Mouse (Mus musculus): ENCODE data around the gene Fgd3.

Fgd3 gene

DNA sequence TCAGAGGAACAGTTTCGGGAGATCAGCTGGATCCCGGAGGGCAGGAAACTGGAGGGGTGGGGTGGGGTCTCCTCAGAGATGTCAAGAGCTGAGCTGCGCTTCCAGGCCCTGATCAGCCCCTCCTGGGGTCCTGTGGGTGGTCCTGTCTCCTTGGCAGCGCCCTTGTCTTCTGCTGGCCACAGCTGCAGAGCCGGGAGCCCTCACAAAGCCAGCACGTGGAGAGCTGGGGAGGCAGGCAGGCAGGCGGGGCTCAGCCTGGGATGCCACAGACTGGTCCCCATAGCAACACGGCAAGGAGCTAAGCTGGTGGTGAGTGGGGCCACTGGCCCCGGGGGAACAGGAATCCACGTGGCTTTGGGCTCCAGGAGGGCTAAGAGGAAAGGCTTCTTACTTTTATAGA is at the start of gene Fgd3:
Gene Fgd3 (minus strand): TSS at position 272 of the 400 bp plus-strand sequence.
- peak; percentile 70 to 88 for DNase-seq (ENCODE audit: inconsistent age in 2 of 2, low spot score in 1 of 2)

DNA sequence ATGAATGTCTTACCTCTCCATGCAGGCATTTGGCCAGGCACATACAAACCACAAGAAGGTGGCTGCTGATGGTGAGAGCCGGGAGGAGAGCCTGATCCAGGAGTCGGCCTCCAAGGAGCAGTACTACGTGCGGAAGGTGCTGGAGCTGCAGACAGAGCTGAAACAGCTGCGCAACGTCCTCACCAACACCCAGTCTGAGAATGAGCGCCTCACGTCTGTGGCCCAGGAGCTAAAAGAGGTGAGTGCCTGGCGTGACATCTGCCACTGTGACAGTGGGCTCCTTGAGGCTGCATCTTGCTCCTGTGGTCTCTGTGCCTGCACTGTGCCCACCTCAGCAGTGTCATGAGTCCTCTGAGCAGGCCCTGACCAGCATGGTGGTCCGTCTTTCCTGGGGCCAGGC is 49.3 kb upstream of the Fgd3 start:
- peak in 1 of 2 experiments; percentile 32 for DNase-seq (ENCODE audit: inconsistent age in 2 of 2, low spot score in 1 of 2)

DNA sequence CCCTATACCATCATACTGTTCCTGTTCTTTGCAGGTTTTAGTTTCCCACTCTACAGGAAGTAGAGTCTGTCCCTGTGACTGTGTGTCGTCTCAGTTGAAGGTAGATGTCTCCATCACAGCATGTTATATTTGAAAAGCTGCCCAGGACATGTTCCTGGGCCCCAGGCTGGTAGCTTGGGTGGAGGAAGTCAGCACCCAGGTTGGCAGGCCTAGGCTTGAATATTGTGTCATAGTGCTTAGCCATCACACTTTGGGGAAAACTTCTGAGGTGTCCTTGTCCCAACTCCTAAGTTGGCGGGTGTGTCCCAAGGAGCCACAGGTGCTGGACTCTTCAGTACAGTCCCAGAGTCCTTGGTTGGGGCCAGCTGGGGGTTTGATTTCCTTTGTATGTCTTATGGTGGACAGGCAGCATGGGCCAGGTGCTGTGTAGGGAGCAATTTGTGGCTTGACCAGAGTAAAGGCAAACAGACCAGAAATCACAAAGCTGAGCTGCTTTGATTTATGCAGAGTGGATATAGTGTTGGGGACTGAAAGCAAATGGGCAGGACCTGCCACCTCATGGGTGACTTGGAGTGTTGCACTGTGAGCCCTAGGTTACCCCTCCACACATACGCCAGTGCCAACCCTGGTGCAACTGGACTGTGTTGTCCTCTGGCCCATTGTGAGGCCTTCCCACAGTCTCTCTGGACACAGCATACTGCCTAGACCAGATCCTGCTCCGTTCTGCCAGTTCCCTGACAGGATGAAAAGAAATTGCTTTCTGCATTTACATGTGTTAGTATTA is 47.7 kb upstream of the Fgd3 start:
- peak in 1 of 2 experiments; percentile 41 for DNase-seq (ENCODE audit: inconsistent age in 2 of 2, low spot score in 1 of 2)

DNA sequence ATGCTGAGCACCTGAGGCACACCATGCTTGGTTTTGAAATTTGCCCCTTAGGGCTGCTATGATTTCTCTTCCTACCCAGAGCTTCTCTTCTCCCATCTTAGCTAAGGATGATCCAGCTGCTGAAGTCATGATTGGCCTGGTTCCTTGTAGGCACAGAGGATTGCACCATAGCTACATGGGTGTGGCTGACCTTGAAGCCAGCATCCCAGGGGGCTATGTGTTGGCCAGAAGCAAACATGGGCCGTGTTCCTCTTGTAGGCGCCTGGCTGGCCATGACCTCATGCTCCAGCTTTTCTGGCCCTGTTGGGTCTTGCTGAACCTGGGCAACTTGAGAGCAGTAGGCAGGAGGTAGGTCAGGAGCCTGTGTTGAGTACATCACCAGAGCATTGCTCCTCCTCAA is 44.6 kb upstream of the Fgd3 start:
- peak; percentile 60 to 86 for DNase-seq (ENCODE audit: inconsistent age in 2 of 2, low spot score in 1 of 2)

DNA sequence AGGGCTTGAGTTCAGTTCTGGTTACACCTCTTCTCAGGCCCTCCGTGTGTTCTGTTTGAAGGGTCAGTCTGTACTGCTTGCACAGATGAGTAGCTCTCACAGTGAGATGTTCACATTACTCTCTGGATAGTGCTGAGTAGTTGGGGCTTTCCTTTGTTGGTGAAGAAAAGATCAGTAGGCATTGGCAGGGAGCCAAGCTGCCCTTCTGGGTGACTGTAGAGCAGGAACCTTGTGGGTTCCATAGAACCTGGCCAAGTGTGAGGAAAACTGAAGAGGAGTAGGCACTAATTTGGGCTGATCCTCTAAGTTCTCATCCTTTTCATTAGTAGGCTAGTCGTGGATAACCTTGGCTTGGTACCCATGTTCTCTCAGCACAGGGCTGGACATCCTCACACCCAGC is 42.7 kb upstream of the Fgd3 start:
- DNase-seq (ENCODE audit: inconsistent age in 2 of 2, low spot score in 1 of 2) = peak; percentile 43 to 67

DNA sequence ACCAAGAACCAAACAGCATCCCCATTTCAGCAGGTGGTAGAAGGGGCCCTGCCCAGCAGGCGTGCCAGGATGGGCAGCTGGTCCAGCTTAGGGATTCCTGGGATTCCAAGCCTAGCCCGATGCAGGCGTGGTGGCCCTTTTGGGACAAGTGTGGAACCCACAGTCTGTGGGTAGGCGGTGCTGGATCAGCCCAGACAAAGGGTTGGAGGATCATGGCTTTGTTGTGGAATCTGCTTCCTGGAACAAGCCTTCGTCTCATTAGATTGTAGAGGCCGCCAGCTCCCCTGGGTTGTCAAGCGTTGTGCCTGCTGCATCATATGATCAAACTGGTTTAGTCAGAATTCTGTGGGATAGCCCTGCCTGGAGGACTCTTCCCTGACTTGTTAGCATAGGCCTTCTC is 42.3 kb upstream of the Fgd3 start:
- no peak for DNase-seq (ENCODE audit: inconsistent age in 2 of 2, low spot score in 1 of 2)

DNA sequence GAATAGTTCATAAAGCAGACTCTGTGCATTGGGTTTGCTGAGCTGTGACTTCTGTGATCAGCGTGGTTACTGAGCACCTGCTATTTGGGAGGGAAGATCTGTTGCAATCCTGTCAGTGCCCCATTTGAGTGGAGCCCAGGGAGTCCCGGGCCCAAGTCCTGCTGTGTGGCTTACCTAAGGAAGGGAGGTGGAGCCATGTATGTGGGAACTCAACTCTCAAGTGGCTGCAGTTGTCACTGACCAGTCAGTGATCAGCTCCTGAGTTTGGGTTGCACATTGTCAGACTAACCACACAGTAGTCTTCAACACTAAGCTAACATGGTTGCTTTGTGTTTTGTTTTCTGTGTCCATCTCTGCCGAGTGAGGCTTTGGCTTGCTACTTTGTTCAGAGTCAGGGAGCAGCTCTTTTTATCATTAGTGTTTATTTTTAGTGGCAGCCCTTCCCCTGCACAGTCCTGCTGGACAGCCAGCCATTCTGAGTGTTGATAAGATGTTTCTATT is 40.8 kb upstream of the Fgd3 start:
- peak in 1 of 2 experiments; percentile 51 for DNase-seq (ENCODE audit: inconsistent age in 2 of 2, low spot score in 1 of 2)

DNA sequence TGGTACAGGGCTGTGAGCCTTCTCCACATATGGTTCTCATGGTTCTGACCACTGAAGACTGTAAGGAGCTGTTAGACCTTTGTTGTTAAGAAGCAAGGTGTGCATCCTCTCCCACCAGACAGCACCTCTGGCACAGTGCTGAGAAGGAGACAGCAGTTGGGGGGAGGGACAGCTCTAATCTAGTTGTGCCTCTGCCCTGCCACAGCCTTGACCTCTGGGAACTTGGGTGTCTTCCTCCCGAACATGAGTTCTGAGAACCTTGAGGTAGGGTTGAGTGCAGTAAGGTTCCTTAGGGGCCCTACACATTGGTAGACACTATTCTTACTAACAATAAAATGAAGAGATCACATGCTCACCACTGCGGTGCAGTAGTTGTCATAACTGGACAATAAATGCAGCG is 38.1 kb upstream of the Fgd3 start:
- DNase-seq (ENCODE audit: inconsistent age in 2 of 2, low spot score in 1 of 2) = no peak

DNA sequence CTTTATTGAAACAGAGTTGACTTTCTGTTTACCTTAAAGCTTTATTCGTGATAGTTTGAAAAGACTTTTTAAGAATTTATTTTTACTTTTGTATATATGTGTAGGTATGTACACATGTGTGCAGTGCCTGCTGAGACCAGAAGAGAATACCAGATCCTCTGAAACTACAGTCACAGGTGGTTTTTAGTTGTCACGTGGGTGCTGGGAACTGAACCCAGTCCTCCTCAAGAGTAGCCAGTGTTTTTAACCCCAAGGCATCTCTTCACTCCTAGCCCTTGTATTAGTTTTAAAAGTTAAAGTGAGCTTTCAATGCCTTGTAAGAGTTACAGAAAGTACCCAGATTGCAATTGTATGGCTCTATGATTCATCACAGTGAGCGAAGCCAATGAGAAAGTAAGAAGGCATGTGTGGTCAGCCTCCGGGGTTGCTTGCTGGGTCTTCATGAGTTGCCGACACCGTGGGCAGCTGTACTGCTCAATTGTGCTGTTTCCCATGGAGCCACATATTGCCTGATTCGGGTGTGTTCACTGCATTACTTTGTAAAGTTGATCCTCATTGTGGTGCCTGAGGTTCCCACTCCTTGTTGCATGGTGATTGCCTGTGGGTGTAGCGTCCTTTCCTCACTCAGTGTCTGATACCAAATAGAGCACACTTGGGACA is 37.4 kb upstream of the Fgd3 start:
- DNase-seq (ENCODE audit: inconsistent age in 2 of 2, low spot score in 1 of 2) = no peak

DNA sequence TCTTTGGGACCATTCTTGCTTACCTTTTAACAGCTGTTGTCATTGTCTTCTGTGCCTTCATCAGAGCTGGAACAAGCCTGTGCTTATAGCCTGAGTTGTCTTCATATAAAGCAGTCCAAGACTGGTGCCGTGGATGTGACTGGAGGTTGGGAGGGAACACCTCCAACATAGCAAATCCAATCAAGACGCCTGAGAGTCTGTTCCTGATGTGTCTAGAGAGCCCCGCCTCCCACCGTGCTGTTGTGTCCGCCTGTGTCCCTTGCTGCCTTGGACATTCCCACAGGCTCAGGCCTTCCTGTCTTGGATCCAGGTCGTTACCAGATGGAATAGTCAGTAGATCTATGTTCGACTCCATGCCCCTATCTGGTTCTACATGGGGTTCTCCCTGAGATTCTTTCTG is 36.0 kb upstream of the Fgd3 start:
- DNase-seq (ENCODE audit: inconsistent age in 2 of 2, low spot score in 1 of 2) = peak in 1 of 2 experiments; percentile 29

DNA sequence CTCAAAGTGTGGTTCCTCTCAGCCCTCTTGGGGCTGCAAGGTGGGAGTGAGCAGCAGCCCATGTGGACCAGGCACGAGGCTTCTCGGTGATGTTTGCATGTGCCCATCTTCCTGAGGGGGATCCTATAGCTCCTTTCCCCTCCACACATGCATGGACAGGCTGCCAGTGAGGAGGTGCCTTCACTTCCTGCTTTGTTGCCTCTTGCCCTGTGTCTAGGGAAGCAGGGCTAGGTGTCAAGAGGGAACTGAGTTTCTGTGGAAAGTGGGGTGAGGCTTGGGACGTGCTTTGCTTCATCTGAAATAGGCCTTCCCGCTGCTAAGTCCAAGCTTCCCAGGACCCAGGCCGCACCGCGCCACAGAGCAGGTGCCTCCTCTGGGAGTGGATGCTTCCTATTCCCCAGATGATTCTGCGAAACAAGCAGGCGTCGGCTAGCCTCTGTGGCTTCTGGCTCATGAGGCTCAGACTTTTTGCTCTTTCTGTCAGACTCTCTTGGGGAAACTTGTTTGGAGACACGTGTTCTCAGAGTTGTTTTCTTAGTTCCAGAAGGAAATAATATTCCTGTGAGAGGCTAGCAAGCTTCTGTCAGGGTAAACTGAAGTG is 35.5 kb upstream of the Fgd3 start:
- DNase-seq (ENCODE audit: inconsistent age in 2 of 2, low spot score in 1 of 2) = peak in 1 of 2 experiments; percentile 33

DNA sequence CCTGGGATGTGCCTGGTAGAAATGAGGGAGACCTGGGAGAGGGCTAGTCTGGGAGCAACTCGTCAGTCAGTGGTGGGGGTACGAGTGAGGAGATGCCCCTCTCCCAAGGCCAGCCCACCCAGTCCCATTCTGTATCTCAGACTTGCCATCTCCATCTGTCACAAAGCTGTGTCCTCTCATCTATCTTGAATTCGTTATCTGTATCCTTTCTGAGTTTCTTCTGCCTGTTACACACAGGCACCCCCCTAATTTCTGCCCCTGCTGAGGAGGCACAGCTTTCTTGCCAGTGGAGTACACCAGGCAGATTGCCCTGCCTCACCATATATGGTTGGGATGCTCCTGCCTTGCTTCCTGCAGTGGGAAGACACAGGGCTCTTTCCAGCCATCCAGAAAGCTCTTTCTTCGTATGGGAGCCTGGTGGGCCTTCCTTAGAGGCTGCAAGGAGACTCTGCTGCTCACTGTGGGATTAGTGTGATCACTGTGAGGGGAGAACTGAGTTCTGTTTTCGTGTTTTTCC is 33.9 kb upstream of the Fgd3 start:
- no peak for DNase-seq (ENCODE audit: inconsistent age in 2 of 2, low spot score in 1 of 2)

DNA sequence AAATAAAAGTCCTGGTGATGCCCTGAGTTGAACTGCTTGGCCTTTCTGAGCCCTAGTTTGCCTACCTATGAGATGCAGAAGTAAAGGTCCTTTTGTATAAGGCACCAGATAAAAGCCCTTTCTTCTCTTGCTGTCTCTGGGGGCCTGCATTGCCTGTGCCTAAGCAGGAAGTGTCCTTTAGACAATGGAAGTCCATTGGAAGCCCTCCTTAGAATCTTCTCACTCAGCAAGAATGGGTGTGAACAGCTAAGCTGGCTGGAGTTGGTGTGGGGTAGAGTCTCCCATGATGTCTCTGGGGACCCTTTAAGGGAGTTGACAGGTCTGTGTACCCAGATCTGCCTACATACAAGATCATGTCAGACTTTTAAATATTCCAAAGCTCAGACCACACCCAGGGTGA is 33.3 kb upstream of the Fgd3 start:
- DNase-seq (ENCODE audit: inconsistent age in 2 of 2, low spot score in 1 of 2) = no peak

DNA sequence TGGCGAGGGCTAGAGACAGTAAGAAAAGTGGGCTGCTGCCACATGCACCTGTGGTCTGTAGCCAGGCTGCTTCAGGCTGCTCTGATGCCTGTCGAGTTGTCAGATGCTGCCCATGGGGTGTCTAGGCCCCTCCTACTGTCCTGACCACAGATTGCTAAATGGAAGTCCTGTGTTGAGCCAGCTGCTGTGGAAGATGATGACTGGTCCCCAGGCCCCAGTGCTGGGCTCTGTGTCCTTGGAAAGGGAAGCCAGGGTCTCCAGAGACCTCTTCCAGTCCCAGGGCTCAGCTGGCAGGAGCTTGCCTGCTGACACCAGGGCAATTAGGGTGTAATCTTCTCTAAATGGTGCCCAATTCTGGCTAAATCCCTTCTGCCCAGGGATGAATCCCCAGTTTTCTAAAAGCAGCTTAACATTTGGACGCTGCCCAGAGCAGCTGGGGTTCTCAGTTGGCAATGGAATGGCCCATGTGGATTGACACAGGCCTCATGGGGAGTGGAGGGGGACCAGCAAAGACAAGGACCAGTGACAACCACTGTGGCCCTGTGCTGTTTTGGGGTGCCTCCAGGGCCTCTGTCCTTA is 32.6 kb upstream of the Fgd3 start:
- peak in 1 of 2 experiments; percentile 34 for DNase-seq (ENCODE audit: inconsistent age in 2 of 2, low spot score in 1 of 2)

DNA sequence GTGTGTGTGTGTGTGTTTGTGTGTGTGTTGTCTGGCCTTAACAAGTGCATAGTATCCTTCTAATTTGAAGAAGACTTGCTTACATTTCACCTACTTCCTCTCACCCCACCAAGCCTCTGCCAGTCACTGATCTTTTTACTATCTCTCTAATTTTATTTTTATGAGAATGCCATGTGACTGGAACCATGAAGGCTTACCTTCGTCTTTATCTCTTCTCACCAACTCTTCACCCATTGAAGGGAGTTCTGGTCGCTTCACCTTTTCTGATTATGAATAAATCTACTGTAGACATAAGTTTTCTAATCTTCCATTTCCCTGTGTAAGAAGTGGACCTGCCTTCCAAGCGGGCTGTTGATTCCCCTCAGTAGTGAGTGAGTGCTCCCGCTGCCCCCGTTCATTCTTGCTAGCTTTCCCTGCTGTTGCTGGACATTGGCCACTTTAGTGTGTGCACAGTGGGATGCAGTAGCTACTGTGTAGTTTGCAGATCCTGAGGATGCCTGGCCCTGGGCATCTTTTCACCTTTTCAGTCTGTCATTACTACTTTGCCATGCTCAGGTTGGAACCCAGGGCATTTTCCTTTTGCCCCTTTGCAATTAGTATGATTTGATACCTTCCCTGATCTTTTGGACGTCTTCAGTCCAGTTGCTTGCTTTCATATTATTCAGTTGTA is 29.9 kb upstream of the Fgd3 start:
- no peak for DNase-seq (ENCODE audit: inconsistent age in 2 of 2, low spot score in 1 of 2)

DNA sequence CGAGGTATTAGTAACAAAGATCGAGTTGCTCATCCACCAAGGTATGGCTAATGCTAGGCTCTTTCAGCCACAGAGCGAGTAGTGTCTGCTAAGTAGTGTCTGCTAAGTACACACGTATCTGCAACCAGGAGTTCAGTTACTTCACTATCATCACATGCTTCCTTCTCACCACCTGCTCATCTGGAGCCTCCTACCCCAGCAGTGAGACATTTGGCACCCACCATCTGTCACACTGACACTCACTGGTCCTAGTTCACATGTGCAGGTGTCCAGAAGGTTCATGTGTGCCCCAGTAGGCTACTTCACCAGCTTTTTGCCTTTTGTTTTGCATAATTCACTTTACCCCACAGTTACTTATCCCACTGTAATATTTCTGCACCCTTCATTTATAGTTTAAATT is 29.2 kb upstream of the Fgd3 start:
- DNase-seq (ENCODE audit: inconsistent age in 2 of 2, low spot score in 1 of 2) = no peak

DNA sequence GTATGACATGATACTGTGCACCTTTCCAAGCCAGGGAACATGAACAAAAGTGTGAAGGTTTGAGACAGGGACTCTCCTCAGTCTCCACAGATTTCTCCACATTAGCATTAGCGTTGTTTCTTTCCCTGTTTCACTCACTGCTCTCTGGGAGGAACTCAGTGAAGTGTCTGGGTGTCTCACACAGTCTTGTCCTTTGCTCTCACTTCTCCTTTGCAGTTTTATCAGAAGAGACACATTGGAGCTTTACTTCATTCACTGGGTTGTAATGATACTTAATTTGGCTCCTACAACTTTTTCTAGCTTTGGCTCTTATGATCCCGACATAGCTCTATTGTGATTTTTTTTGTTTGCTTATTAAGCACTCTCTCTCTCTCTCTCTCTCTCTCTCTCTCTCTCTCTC is 28.4 kb upstream of the Fgd3 start:
- no peak for DNase-seq (ENCODE audit: inconsistent age in 2 of 2, low spot score in 1 of 2)

DNA sequence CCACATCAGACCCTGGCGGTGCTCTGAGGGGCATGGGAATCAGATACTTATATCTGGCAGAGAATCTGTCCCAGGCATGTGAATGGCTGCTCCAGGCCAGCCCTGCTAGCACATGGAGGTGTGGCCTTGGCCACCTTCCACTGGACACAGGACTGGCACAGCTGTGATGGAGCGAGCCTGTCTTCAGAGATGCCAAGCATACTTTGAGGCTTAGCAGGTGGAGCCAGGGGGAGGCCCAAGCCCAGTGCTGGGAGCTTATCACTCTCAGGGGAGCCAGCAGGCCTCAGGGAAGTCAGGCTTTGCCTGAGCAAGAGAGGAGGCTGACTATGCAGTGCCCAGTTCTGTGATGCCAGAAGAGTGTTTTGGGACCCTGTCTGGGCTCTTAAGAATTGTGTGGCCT is 25.4 kb upstream of the Fgd3 start:
- peak; percentile 71 to 86 for DNase-seq (ENCODE audit: inconsistent age in 2 of 2, low spot score in 1 of 2)

DNA sequence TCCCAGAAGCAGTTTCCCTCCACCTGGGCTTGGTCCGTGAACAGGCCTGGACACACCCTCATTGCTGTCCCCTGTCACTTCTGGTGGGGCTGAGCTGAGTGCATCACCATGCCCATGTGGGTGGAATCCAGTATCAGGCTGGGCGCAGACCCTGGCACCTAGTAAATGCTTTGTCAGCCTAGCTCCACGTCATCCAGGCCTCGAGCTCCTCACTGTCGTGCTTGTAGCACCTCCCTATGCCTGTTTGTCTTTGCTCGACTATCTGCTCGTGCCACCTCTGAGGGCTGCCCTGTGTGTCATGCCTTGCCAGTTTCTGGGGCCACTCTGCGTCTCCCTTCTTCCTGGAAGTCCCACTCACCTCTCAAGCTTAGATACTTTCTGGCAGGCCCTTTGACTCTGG is 24.5 kb upstream of the Fgd3 start:
- DNase-seq (ENCODE audit: inconsistent age in 2 of 2, low spot score in 1 of 2) = no peak

DNA sequence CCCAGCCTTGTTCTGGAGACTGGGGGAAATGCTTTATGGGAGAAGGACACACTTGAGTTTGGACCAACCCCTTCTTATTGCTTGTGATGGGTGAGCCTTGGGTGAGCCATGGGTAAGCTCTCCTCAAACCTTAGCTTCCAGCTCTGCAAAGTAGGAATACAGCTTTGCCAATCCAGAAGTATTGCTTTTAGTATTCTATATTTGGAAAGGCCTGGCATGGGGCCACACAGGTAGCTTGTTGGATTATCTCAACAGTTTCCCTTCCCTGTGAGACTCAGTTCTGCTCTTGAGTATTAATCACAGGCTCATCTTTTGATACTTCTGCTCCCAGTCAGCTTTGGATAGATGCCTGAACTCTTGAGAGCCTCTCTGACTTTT is 22.6 kb upstream of the Fgd3 start:
- DNase-seq (ENCODE audit: inconsistent age in 2 of 2, low spot score in 1 of 2) = no peak
